Mouse (Mus musculus) bone marrow macrophage, adult 2 months (primary cell): ENCODE results near the gene Uvrag.

Source experiments
- CTCF ChIP-seq: IDR thresholded peaks from 2 replicates; pipeline ENCODE4 v1.5.1; 2012; ENCODE audit warnings: low read depth, mild to moderate bottlenecking, low read length, moderate library complexity
- POLR2A ChIP-seq: IDR thresholded peaks from 2 replicates; pipeline ENCODE4 v1.6.1; 2012; ENCODE audit warnings: mild to moderate bottlenecking, low read depth, low read length, borderline replicate concordance

GRCm38 (mm10) chr7:98875390-98875990 lies 265.5 kb downstream of the Uvrag start:
- TF ChIP-seq CTCF: no peak
- TF ChIP-seq POLR2A: no peak
